Mouse (Mus musculus) bone marrow macrophage, adult 2 months (primary cell): ENCODE results near the gene Celsr1.

Experiments
- CTCF ChIP-seq: IDR thresholded peaks from 2 replicates; pipeline ENCODE4 v1.5.1; 2012; ENCODE audit warnings: low read depth, mild to moderate bottlenecking, low read length, moderate library complexity
- POLR2A ChIP-seq: IDR thresholded peaks from 2 replicates; pipeline ENCODE4 v1.6.1; 2012; ENCODE audit warnings: mild to moderate bottlenecking, low read depth, low read length, borderline replicate concordance

GRCm38 (mm10) chr15:85909931-85910330 is 123.6 kb downstream of the Celsr1 start:
- TF ChIP-seq CTCF = no peak
- TF ChIP-seq POLR2A = no peak
